Mouse (Mus musculus) cerebellum, adult 9-10 months (tissue): ENCODE measurements at regions not wholly inside any gene's neighbourhood (a gene's known extent, or its start where the extent isn't known, plus 50 kb on each side); places are given as distances from the start of the nearest gene placed in this dataset.

Experiments
- DNase-seq: peaks from one replicate; pipeline ENCODE4 v3.0.0; 2022

DNA sequence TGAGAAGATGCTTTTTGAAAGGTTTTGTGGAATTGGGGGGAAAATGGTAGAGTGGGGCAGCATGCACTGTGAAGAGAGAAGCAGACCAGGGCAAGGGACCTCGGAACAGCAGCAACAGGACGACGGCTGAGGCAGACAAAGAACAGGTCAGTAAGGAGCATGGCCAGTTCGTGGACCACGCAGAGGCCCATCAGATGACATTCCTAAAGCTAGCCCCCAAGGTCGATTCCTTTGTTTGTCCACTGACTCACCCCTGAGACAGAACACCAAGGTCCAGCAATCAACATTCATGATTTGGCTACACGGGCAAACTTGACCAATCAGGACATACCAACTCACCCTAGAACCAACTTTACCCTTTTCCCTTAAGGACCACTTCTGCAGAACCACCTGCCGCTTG, 160.0 kb downstream of the Fam76b start:
- DNase-seq = no peak

DNA sequence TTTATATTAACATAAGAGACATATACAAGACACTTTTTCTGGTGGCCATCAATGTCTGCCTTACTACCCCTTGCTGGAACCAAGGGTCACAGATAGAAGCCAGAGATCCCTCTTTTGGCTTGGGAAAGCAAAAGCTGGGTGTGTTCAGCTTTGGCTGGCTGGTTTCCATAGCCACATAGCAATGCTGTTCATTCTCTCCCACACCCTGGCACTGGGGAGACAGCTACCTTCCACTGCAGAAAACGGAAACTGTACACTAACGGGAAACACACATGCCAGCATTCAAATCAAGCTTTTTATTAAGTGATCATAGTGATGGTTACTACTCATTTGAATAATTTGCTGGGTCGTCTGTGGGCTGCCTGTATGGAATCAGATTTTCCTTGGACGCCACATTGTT, 161.4 kb downstream of the Fam76b start:
- DNase-seq = no peak

DNA sequence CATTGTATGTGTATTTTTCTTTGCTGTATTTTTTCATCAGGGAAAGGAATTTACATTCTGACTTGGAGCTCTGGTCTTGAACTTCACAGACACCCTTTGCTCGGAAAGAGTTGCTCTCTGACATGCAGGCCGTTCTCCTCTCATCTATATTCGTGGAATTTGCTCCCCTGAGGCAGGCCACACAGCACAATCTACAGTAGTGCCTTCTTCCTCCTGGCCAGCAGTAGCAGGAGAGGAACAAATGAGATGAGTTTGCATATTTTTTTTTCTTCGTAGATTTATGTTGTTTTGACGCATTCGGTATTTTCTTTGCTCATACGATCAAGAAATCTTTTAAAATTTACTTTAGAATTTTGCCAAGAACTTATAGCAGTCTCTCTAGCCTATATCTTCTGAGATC, 163.4 kb downstream of the Fam76b start:
- no peak for DNase-seq

DNA sequence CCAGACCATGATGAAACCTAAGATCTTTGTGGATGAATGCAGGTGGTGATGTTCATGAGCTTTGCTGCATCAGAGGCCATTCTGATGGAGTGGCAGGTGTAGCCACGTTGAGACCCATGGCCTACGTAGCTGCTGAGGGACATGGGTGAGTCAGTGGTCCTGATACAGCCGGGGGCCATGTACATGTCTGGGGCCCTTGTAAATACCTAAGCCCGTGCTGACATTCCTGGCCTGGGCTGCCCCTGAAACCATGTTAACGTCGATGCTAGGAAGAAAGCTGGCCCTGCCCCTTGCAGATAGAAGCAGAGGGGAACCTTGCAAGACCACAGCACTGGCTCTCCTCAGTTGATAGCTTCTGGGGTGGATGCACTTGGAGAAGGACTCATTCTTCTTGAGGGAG, 165.2 kb downstream of the Fam76b start:
- no peak for DNase-seq

DNA sequence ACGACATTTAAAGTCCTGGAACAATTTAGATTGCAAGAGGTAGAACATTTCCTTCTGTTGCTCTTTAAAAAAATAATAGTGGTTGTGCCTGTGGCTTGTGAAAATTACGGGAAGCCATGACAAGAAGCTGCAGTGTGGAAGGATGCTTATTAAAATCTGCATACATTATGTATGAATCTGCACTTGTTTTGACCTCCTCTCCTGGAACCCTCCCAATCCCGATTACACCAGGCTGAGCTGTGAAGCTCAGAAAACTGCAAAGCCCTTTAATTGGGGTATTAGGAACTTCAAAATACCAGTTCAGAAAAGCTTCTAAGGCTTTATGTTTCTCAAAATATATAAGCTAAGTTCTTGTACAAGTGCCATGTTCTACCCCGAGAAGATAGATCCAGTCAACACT, 171.8 kb downstream of the Fam76b start:
- DNase-seq = no peak

DNA sequence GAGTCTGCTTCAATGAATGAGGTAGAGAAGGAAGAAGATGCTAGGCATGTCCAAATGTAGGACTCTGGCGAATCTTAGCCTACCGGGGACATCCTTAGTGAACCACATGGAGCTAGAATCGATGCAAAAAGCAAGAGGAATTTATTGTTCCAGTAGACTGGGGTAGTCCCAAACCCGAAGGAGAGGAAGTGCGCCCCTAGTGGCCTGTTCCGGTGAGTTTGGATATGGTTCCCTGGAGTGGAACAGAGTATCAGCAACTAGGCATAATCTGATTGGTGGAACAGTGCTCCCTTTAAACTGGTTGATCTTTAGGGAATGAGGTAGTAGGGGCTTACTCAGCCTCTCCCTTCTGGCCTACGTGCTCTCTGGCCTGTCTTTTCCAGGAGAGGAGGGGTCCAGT, 174.0 kb downstream of the Fam76b start:
- peak; percentile 7 for DNase-seq

DNA sequence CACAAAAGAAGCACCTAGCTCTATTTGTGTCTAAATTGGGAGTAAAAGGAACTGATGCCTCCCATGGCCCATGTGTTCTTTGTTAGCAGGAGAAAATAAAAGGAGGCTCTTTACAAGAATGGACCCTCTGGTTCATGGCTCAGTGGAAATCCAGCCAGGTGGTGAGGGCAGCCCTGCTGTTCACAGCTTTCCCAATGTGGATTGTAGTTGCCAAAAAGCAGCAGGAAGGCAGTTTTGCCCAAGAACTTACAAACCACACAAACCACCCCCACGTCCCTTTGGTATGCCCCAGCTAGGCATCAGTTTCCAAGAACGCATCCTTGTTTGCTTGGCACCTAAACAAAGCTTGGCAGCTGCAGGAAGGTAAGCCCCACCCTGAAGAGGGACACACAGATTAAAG, 174.7 kb downstream of the Fam76b start:
- DNase-seq = no peak

DNA sequence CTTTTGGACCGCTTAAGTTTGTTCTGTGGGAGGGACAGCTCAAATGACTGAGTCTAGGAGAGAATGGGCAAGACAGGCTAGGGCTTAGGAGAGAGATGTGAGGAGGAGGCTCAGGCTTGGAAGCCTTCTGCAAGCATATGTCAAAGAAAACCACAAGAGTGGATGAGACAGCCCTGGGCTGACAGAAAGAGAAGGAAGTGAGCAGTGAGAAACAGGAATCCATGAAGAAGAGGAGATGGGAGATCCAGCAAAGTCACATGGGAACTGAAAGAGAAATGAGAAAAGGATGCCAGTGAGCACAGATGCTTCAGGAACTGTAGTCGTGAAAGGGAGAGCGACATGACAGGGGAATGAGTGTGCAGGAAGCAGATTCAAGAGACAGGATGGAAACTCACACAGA, 175.6 kb downstream of the Fam76b start:
- no peak for DNase-seq

DNA sequence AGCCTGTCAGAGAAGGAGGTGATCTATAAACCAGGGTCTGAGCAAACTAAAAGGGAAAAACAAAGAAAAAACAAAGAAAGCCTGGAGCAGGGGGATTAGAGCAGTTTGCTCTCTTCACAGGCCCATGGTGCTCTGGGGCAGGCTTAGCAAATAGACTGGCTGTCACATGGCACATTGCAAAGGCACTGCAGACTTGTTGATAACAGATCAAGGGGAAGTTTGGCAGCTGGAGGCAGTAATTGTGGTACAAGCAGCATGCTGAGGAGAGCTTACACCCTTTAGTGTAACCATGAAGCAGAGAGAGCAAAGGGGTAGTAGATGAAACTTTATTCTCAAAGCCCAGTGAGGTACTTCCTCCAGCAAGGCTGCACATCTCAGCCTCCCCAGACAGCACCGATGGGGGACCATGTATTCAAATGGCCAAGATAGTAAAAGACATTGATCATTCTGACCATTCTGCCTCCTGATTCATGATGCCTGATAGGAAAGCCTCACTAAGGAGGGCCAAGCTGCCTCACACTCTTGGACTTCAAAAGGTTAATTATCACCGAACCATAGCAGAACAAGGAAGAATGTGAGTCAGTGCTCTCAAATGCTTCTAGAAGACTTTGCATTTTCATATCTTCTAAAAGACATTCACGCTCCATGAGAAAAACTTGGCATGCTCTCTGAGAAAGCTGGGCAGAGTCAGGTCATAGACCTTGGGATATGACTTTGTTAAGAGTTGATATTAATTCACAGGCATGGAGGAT, 178.9 kb downstream of the Fam76b start:
- no peak for DNase-seq

DNA sequence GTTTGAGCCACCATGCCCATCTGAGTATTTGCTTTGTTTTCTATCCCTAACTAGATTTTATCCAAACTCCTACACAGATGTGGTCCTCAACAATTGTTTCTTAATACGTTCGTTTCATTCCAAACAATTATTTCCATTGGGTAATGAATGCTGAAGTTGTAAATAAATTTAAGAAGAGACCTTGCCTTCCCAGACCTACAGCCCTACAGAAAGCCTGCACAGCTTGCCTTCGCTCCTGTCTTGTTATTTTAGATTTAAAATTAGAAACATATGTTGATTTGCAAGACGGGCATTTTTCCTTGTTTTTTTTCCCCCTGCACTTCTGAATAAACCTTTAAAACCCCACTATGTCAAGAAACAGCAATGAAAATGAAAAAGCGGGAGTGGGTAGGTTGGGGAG, 181.9 kb downstream of the Fam76b start:
- DNase-seq = no peak

DNA sequence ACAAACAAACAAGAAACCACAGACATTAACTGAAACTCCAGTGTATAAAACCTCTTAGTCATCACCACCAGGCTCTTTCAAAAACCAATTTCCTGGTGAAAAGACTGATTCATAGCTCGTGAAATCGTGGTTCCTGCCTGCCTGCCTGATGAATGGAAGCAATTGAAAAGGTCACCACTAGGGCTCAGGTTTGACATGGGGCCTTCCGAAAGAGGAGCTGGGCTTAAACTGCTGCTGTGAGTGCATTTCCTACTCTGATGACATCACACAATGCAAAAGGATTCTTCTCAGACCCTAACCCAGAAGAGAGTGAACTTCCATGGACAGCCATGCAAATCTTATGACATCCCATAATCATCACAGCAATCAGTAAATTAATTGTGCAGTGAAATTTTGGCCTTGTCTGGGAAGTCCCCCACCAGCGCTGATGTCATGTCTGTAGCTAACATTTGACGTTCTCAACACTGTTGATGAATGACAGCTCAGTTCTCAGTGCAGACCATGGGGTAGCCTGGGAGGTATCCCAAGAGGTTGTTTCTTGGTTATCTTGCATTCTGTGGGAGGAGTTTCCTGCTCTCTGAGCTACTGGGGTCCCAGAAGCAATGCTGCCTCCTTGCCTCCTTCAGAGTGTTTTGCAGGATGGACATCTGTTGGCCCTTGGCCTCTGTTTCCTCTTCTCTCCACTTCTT, 182.9 kb downstream of the Fam76b start:
- DNase-seq = no peak

DNA sequence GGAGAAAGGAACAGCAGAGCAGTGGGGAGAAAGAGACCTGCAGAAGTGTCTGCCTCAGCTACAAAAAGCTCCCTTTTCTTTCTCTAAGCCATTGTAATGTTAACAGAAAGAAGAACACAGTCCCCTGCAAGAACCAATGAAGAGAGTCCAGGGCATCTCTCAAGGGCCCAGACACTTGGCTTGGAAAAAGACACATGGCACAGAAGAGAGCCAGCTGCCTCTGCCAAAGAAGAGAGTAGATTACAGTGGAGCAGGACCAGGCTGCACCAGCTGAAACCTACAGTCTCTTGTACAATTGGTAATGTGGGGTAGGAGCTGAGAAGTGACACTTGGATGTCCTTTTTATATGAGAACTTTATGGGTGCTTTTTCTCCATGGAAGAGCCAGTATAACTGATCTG, 196.7 kb downstream of the Fam76b start:
- no peak for DNase-seq

DNA sequence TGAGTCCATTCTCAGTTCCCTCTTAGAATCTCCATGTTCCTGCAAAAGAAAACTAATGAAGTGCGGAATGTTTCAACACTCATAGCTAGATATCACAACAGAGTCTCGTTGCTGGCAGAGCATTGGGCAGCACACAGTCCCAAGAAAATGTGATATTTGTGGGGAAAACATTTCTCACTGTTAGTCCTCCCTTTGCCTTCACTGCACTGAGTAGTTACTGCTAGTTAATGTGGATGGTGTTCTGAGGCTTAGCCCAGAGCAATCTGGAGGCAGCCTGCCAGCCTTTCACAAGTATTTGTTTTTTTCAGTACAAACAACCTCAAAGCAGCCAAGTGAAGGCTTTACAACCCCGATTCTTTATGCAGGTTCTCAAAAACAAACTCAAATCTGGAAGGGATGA, 197.2 kb downstream of the Fam76b start:
- no peak for DNase-seq

DNA sequence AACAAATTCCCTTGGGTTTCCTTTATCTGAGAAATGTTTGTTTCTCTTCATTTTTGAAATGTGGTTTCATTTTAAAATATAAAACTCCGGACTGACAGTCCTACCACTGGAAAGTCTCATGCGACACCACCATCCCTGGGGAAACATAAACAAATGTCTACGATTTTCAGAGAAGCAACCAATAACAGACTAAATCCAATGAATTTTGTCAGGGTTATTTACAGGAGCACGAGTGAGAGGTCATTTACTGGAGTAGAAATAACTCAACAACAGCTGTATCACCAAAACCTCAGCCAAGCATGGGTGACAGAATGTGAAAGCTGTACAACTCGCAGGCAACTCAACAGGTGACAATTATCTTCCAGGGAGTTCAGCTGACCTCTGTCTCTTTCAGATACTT, 200.5 kb downstream of the Fam76b start:
- DNase-seq = no peak

DNA sequence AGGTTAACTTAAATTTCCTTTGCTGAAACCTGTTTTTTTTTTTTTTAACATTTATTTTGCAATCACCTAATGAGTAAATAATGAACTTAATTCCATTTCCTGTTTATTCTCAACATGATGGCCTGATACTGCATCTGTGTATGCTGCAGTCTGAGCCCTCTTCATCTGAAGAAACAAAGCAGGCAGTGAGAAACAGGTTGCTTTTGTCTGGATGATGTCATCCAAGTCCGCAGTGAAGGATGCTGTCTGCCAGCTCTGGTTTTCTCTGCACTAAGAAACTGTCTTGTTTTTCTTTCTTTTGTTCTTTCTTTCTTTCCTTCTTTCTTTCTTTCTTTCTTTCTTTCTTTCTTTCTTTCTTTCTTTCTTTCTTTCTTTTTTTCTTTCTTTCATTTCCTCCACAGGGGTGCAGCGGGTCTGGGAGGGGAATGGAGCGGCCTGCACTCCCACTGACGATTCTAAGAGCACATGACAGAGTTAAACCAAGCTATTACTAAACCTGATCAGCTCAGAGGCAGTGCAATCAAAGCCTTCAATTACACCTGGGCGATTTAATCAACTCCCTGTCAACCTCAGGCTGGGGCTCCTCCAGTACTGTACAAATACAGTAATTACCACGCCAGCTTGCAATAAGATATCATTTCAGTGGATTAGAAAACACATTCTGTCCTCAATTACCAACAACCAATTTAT, 204.0 kb downstream of the Fam76b start:
- DNase-seq = no peak

DNA sequence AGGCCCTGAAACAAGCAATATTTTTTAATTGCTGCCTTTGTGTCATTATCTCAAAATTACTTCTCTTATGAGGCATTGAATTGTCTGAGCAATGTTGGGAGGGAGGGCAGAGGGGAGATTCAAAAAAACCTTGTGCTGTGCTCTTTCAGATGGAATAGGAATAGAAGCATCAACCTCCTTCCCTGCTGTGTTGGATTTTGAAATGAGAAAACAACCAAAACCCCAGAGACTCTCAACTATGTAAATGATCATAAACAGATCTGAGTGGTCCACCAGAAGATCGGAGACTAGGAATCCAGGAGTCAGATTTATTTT, 204.5 kb downstream of the Fam76b start:
- DNase-seq = no peak

DNA sequence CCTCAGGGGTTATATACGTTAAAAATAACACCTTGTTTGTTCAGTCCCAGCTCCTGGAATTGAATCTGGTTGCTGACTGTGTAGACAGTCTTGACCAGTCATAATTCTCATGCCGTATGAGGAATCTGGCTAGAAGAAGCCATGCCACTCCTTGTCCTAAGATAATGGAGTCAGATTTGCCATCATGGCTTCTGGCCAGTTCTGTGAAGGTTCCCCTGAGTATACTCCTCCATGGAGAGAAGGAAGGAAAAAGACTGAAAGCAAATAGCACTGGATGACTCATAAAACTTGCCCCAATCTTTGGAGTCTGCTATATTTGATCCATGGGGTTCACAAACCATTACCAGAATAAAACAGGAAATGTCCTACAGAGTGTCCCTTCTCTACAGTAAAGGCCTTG, 208.0 kb downstream of the Fam76b start:
- no peak for DNase-seq

DNA sequence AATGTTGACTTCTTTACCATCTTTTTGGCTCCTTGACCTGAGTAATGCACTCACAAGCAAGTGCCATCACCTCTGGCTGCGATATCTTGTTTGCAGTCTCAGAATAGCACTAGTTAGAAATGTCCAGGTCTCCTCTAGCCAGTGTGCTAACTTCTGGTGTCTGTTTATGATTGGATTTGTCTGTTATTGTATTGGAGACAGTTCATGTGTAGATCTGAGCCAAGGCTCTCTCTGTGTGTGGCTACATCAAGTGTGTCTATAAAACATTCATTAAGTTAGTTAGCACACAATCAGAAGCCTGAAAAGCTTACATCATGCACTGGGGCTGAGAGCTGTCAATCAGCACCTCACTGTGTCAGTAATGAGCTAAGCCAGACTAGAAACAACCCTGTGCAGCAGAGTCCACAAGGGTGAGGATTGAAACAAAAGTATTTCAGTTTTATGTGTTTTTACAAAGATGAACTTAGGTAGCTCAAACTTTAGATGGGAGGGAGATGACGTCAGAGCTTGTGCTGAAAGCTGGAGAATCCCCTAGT, 214.5 kb downstream of the Fam76b start:
- DNase-seq = no peak

DNA sequence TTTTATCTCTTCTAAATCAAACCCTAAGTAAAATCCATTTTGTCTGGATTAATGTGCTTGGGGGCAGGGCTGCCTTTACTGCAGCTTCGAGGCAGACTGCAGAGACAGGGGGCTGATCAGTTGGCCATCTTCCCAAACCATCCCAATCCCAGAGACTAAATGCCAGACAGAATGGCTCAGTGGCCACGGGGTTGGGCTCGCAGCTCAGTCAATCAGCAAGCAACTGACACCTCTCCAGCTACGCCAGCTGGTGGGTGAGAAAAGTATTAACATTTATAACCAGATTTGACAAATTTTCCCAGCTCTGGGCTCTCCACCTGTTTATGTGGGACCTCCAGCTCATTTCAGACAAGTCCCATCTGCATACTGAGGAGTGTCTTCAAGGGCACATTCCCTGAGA, 220.7 kb downstream of the Fam76b start:
- DNase-seq = no peak

DNA sequence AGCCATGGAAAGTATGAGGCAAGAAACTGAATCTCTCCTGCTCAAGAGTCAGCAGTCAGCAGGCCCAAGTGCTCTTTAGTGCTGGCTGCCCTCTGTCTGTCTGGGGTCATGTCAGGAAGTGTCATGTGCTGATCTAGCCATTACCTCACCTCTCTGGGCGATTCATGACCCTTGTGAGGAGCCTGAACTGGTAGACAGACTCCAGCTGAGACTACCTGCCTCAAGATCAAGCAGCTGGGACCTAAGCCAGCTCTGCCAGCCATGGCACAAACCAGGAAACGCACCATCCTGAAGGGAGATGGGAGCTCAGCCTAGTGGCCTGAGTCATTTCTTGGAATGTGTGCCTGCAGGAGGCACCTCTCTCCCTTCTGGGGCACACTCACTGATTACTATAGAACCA, 221.2 kb upstream of the Sesn3 start:
- no peak for DNase-seq

DNA sequence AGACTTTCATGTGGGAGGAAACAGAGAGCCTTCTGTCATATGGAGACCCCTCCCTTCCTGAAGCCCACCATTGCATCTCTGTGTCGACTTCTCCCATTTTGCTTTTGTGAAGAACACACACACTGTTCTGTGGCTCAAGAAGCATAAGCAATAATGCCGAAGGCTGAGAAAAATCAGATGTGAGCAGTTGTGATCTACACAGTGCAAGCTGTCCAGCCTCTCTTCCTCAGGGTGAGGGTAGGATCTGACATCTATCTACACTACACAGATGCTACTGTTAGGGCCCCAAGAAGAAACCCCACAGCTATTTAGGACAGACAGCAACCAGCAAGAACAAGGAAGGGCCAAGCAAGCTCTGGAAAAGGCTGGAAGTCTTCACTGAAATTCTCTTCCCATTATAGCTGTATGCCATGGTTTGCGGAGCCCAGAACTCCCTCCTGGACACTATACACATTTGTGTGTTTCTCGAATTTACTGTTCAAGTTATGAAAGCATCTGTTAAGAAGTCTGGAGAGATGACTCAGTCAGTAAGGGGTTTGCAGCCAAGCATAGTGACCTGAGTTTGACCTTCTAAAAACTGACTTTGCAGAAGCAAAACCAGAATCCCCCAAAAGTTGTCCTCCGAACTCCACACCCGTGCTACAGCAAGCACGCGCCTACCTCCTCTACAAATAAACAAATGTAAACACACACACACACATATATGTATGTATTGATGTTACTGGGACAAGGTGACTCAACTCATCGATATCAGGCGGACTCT, 218.3 kb upstream of the Sesn3 start:
- no peak for DNase-seq

DNA sequence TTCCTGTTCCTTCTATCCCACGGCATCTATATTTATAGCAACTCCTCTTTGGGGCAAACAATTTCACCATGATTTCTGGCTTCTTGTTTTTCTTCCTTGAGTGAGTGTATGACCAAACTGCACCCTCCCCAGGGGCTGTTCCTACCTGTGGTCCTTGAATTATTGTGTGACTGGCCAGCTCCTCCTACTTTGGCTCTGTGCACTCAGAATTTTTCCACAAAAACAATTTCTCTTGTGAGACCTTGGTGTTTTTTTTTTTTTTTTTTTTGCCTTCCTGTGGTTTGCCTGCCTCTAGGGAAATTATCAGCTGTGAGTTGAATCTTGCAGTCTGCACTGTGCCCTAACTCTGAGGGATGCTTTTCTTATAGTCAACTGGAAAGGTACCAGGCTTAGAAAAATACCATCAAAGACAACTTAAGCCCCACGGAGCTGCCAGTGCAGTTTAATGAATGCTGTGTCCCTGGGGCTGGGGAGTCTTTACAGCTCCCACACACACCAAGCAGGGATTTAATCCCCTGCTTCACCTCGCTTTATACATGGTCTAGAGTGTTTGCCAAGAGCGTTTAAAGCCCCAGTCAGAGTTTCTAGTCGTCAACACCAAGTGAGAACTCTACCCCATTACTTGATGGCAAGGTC, 216.2 kb upstream of the Sesn3 start:
- no peak for DNase-seq

DNA sequence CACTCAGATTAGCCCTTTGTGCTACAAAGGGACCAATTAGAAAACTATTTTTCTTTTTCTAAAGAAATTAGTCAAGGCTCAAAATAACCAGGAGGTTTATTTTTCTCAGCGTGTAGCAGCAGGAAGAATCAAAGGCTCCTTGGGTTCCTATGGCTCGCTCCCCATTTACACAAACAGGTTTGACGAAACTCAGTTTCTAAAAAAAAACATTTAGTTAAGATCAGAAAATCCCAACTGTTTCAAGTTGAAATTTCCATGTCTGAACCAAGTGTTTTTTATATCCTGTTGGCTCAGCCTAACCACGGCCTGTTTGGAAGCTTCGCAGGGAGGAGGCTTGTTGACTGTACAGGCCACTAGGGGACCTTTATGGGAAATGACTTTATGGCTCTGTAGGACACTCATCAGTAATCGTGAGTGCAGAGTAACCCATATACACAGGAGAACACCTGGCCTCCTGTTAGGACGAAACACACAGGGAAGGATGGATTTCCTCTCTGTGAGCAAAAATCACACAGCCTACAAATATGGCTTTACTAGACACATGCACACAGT, 215.6 kb upstream of the Sesn3 start:
- DNase-seq = no peak
